Comparison of ENCODE assay signal across 8 mouse cellular contexts in the genomic region with DNA sequence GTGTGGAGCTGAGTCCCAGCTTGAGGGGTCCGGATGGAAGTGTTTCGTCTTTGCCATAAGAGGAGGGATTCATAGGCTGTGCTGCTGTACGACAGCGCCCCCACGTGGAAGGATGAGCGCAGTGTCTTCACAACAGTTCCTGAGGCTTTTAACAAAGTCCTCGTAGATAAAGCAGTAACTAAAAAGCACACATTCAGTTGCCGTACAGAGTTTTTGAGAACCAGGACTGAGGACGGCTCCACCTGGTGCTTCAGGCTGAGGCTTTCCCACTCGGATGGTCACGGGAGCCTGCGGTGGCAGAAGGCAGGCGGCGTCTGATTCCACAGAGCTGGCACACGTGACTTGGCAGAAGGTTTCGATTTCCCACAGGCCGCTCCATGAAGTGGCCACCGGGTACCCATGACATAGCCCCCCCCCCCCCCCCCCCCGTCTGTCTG. TPM values are rescaled to one million over a fixed set of nuclear protein-coding genes. Genes with fewer than 3 reads are reported as not detected.
DNase-seq lines count a peak whose midpoint lies in the region; ATAC-seq and TF ChIP-seq lines count a peak whose summit lies in the region.

No protein-coding gene starts in this region.

- no peaks in the 10 kb centered on the region for H3K9me3 ChIP-seq in heart, embryonic 10.5 days
- no peaks in the 10 kb centered on the region for H3K9me3 ChIP-seq in kidney, embryonic 14.5 days (ENCODE audit: control insufficient read depth, low read length)
- H3K9me3 ChIP-seq in limb, embryonic 15.5 days: no peaks in the 10 kb centered on the region
- H3K9me3 ChIP-seq in midbrain, postnatal 0 days (ENCODE audit: low read length): no peaks in the 10 kb centered on the region

- TF ChIP-seq POLR2A in embryonic fibroblast, embryonic 13.5 days (IDR thresholded peaks at IDR 0.05; ENCODE audit: low read depth, low read length): peak; percentile 60

- H3K4me3 ChIP-seq in C2C12 (ENCODE audit: insufficient read depth, poor library complexity, severe bottlenecking): peak overlapping the region; percentile 33
- peak overlapping the region; percentile 30 for H3K4me3 ChIP-seq in embryonic fibroblast, embryonic 13.5 days (ENCODE audit: insufficient read depth, low read length)
- H3K4me3 ChIP-seq in heart, embryonic 10.5 days: peak overlapping the region; percentile 60
- H3K4me3 ChIP-seq in kidney, embryonic 14.5 days (ENCODE audit: low read length): peak overlapping the region; percentile 45
- H3K4me3 ChIP-seq in limb, embryonic 15.5 days: peak overlapping the region; percentile 50
- peak overlapping the region; percentile 32 for H3K4me3 ChIP-seq in midbrain, postnatal 0 days (ENCODE audit: low read depth, low read length)

- no peaks in the 10 kb centered on the region for H3K27me3 ChIP-seq in C2C12 (ENCODE audit: control insufficient read depth, insufficient read depth, insufficient read length)
- H3K27me3 ChIP-seq in heart, embryonic 10.5 days (ENCODE audit: insufficient read depth, poor library complexity, severe bottlenecking): no peaks in the 10 kb centered on the region
- H3K27me3 ChIP-seq in kidney, embryonic 14.5 days (ENCODE audit: control insufficient read depth, insufficient read depth, low read length): no peaks in the 10 kb centered on the region
- no peaks in the 10 kb centered on the region for H3K27me3 ChIP-seq in limb, embryonic 15.5 days
- no peaks in the 10 kb centered on the region for H3K27me3 ChIP-seq in midbrain, postnatal 0 days (ENCODE audit: insufficient read depth, low read length)

- peak; percentile 94 for DNase-seq in brain, adult 2 months (ENCODE audit: low read depth, low spot score)
- peak; percentile 94 for DNase-seq in heart, embryonic 10.5 days (ENCODE audit: low spot score)
- peak; percentile 91 for DNase-seq in midbrain, postnatal 0 days (ENCODE audit: low spot score)
- DNase-seq in spleen, postnatal 10 days (ENCODE audit: low spot score in 2 of 2): peak; percentile 70 to 86

- peak overlapping the region; percentile 65 for H3K9ac ChIP-seq in kidney, embryonic 14.5 days (ENCODE audit: low read depth, low read length)
- no peak overlapping the region for H3K9ac ChIP-seq in limb, embryonic 15.5 days
- 0 out of 2 replicates have a peak overlapping the region, but pooled peaks have one; percentile 52 for H3K9ac ChIP-seq in midbrain, postnatal 0 days (replicated peaks; ENCODE audit: low read length, poor library complexity, severe bottlenecking)

- H3K4me2 ChIP-seq in kidney, embryonic 14.5 days (replicated peaks; ENCODE audit: low read depth, low read length): peak overlapping the region; percentile 51
- peak overlapping the region; percentile 55 for H3K4me2 ChIP-seq in limb, embryonic 15.5 days
- peak overlapping the region; percentile 57 for H3K4me2 ChIP-seq in midbrain, postnatal 0 days (ENCODE audit: low read depth, low read length, poor library complexity, severe bottlenecking)

- WGBS in heart, embryonic 10.5 days: 5% methylated on average over 19 of the region's 19 CpGs
- WGBS in kidney, embryonic 14.5 days: 6% methylated on average over 18 of the region's 19 CpGs
- 2% methylated on average over 17 of the region's 19 CpGs for WGBS in limb, embryonic 15.5 days
- WGBS in midbrain, postnatal 0 days: 2% methylated on average over 18 of the region's 19 CpGs

- peaks cover 9% of the 10 kb centered on the region for H3K4me1 ChIP-seq in embryonic fibroblast, embryonic 13.5 days (ENCODE audit: control insufficient read depth, insufficient read depth, low read length)
- peaks cover 7% of the 10 kb centered on the region for H3K4me1 ChIP-seq in heart, embryonic 10.5 days
- no peaks in the 10 kb centered on the region for H3K4me1 ChIP-seq in kidney, embryonic 14.5 days (ENCODE audit: control insufficient read depth, insufficient read depth, low read length)
- H3K4me1 ChIP-seq in limb, embryonic 15.5 days: 0 out of 2 replicates have a peak, but pooled peaks cover 4% of the 10 kb centered on the region
- H3K4me1 ChIP-seq in midbrain, postnatal 0 days (ENCODE audit: insufficient read depth, low read length): no peaks in the 10 kb centered on the region

- peak overlapping the region; percentile 76 for H3K27ac ChIP-seq in embryonic fibroblast, embryonic 13.5 days (ENCODE audit: insufficient read depth, low read length)
- H3K27ac ChIP-seq in heart, embryonic 10.5 days: peak overlapping the region; percentile 87
- 0 out of 2 replicates have a peak overlapping the region, but pooled peaks have one; percentile 30 for H3K27ac ChIP-seq in kidney, embryonic 14.5 days (ENCODE audit: low read depth, low read length)
- peak overlapping the region; percentile 87 for H3K27ac ChIP-seq in limb, embryonic 15.5 days
- H3K27ac ChIP-seq in midbrain, postnatal 0 days (ENCODE audit: low read depth, low read length): no peak overlapping the region

- H3K36me3 ChIP-seq in C2C12 (ENCODE audit: control insufficient read depth, insufficient read depth): no peaks in the 10 kb centered on the region
- no peaks in the 10 kb centered on the region for H3K36me3 ChIP-seq in heart, embryonic 10.5 days
- no peaks in the 10 kb centered on the region for H3K36me3 ChIP-seq in kidney, embryonic 14.5 days (ENCODE audit: control insufficient read depth, insufficient read depth, low read length)
- no peaks in the 10 kb centered on the region for H3K36me3 ChIP-seq in limb, embryonic 15.5 days
- no peaks in the 10 kb centered on the region for H3K36me3 ChIP-seq in midbrain, postnatal 0 days (ENCODE audit: insufficient read depth, low read length)

- ATAC-seq in kidney, embryonic 14.5 days (ENCODE audit: low FRiP score, low TSS enrichment): peak; percentile 92
- ATAC-seq in limb, embryonic 15.5 days (ENCODE audit: insufficient number of reproducible peaks, low FRiP score, low TSS enrichment, low read depth): peak; percentile 85
- ATAC-seq in midbrain, postnatal 0 days (ENCODE audit: low FRiP score): peak; percentile 90

- no peaks in the 10 kb centered on the region for H3K79me3 ChIP-seq in C2C12 (ENCODE audit: low read depth)

- no peaks in the 10 kb centered on the region for H3K79me2 ChIP-seq in C2C12 (ENCODE audit: control insufficient read depth, insufficient read depth)

- peak overlapping the region; percentile 68 for H3ac ChIP-seq in C2C12 (ENCODE audit: control insufficient read depth, insufficient read length, low read depth)

- TF ChIP-seq CTCF in C2C12 (IDR thresholded peaks at IDR 0.05; ENCODE audit: control insufficient read depth, insufficient read depth, insufficient read length): peak; percentile 89
- TF ChIP-seq CTCF in embryonic fibroblast, embryonic 13.5 days (IDR thresholded peaks at IDR 0.05; ENCODE audit: borderline replicate concordance, insufficient read depth, low read length): peak; percentile 90
- peak; percentile 99 for TF ChIP-seq CTCF in midbrain, postnatal 0 days (IDR thresholded peaks at IDR 0.05)

TF ChIP-seq in C2C12, 6 proteins besides CTCF, POLR2A, EP300 and RAD21:
- no peak for TF ChIP-seq CEBPB (IDR thresholded peaks at IDR 0.05; ENCODE audit: low read depth)
- TF ChIP-seq FOSL1 (IDR thresholded peaks at IDR 0.05; ENCODE audit: insufficient read depth, low read length, poor library complexity, severe bottlenecking): no peak
- TF ChIP-seq MAX (IDR thresholded peaks at IDR 0.05): no peak
- peak; percentile 91 for TF ChIP-seq USF1 (IDR thresholded peaks at IDR 0.05; ENCODE audit: low read depth)
- no peak for TF ChIP-seq MYOD1 (IDR thresholded peaks at IDR 0.05; ENCODE audit: control insufficient read depth, insufficient read length, low read depth)
- no peak for TF ChIP-seq MYOG (IDR thresholded peaks at IDR 0.05; ENCODE audit: control insufficient read depth, extremely low read depth, insufficient read length)

RNA-seq across cellular contexts. Expression of gene Ano10, which starts 16.4 kb away (rescaled TPM):
- 36.0 TPM for polyA plus RNA-seq in C2C12 (2012; fragmentation: generic; extraction: Trizol)
- polyA plus RNA-seq in embryonic fibroblast, embryonic 13.5 days (2011; ENCODE audit: insufficient read length, low read depth, missing spikeins): 63.6 and 66.4 TPM in 2 replicates
- 31.4 and 36.7 TPM in 2 replicates for polyA plus RNA-seq in heart, embryonic 10.5 days (2016; fragmentation: Nextera tagmentation; extraction: Ambion mirVana)
- polyA plus RNA-seq in kidney, embryonic 14.5 days (2014; fragmentation: Nextera tagmentation; extraction: Ambion mirVana): 22.5 and 37.0 TPM in 2 replicates
- 46.1 and 51.2 TPM in 2 replicates for polyA plus RNA-seq in limb, embryonic 15.5 days (2015; fragmentation: Nextera tagmentation; extraction: Ambion mirVana)
- total RNA-seq in midbrain, postnatal 0 days (2014; rRNA removed): 27.2 and 33.0 TPM in 2 replicates
- polyA plus RNA-seq in midbrain, postnatal 0 days (2015; fragmentation: Nextera tagmentation; extraction: Ambion mirVana): 29.9 and 36.5 TPM in 2 replicates

RNA-seq across cellular contexts. Expression of gene Abhd5, which starts 40.8 kb away (rescaled TPM):
- polyA plus RNA-seq in C2C12 (2012; fragmentation: generic; extraction: Trizol): 22.3 TPM
- polyA plus RNA-seq in embryonic fibroblast, embryonic 13.5 days (2011; ENCODE audit: insufficient read length, low read depth, missing spikeins): 53.0 and 61.6 TPM in 2 replicates
- polyA plus RNA-seq in heart, embryonic 10.5 days (2016; fragmentation: Nextera tagmentation; extraction: Ambion mirVana): 17.2 and 18.8 TPM in 2 replicates
- polyA plus RNA-seq in kidney, embryonic 14.5 days (2014; fragmentation: Nextera tagmentation; extraction: Ambion mirVana): 19.3 and 25.0 TPM in 2 replicates
- 44.8 and 47.3 TPM in 2 replicates for polyA plus RNA-seq in limb, embryonic 15.5 days (2015; fragmentation: Nextera tagmentation; extraction: Ambion mirVana)
- total RNA-seq in midbrain, postnatal 0 days (2014; rRNA removed): 32.7 and 52.2 TPM in 2 replicates
- polyA plus RNA-seq in midbrain, postnatal 0 days (2015; fragmentation: Nextera tagmentation; extraction: Ambion mirVana): 24.3 and 25.0 TPM in 2 replicates
